8 mouse cellular contexts compared by ENCODE assay signal in the genomic region with DNA sequence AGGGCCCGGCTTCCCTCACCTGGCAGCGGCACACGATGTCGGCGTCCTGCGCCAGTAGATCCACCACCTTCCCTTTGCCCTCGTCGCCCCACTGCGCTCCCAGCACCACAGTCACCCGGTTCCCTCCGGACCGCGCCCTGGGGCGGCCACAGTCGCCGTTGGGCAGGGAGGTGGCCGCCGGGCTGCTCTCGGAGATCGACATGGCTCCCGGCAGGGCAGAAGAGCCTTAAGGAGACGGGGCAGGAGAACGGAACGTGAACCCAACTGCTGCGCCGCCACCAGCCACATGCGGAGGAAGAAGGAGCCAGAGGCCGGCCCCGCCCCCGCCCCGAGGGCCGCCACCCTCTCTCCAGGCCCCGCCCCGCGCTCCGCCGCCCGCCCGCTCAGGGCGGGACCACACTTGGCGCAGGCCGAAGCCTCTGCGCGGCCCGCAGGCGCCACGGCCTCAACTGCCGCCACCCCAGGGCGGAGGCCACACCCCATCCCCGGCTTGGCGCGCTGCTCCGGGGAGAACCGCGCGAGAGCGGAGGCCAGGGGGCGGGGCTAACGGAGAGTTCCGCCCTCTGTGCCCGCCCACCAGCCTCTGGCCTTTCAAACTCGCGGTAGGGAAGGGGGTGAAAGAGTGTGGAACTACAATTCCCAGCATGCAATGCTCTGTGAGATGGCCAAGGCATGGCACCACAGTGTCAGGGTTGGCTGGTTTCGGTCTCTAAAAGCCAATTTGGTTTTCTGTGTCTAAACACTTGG. TPM values are rescaled to one million over a fixed set of nuclear protein-coding genes. Genes with fewer than 3 reads are reported as not detected.
DNase-seq lines count a peak whose midpoint lies in the region; ATAC-seq lines count a peak whose summit lies in the region.

A gene (minus strand): TSS at position 319 of the 747 bp plus-strand sequence.

- peak; percentile 100 for DNase-seq in Muller cell, postnatal 12 days (ENCODE audit: inconsistent ontology term)
- peak; percentile 99 for DNase-seq in cerebellum, adult 9-11 months
- peak; percentile 97 to 98 for DNase-seq in frontal cortex, adult 2 months (ENCODE audit: extremely low spot score in 1 of 2, low spot score in 1 of 2)
- peak; percentile 99 for DNase-seq in hindbrain, embryonic 11.5 days (ENCODE audit: low spot score)
- DNase-seq in layer of hippocampus, postnatal 10 days (ENCODE audit: low spot score in 2 of 2): peak; percentile 97 to 99
- peak; percentile 99 for DNase-seq in lung, postnatal 10 days
- DNase-seq in ovary, postnatal 36 days (ENCODE audit: low spot score): peak; percentile 100
- peak; percentile 99 for DNase-seq in thymus, postnatal 25 days

- H3K36me3 ChIP-seq in hindbrain, embryonic 11.5 days (ENCODE audit: control insufficient read depth, insufficient read depth, low read length): no peaks in the 10 kb centered on the region

- H3K9me3 ChIP-seq in hindbrain, embryonic 11.5 days (ENCODE audit: control insufficient read depth, low read length): no peaks in the 10 kb centered on the region

- H3K9ac ChIP-seq in hindbrain, embryonic 11.5 days (ENCODE audit: low read depth, low read length): peak within 1 kb of the TSS; percentile 85

- peak within 1 kb of the TSS; percentile 88 for H3K27ac ChIP-seq in hindbrain, embryonic 11.5 days (ENCODE audit: low read depth, low read length)

- ATAC-seq in hindbrain, embryonic 11.5 days (ENCODE audit: low FRiP score): peak; percentile 99

- peak within 1 kb of the TSS; percentile 89 for H3K4me3 ChIP-seq in hindbrain, embryonic 11.5 days (ENCODE audit: low read depth, low read length)

- 1% methylated on average over 49 of the region's 64 CpGs for WGBS in hindbrain, embryonic 11.5 days

- peak within 1 kb of the TSS; percentile 64 for H3K4me2 ChIP-seq in hindbrain, embryonic 11.5 days (replicated peaks; ENCODE audit: low read depth, low read length)

- H3K4me1 ChIP-seq in hindbrain, embryonic 11.5 days (replicated peaks; ENCODE audit: control insufficient read depth, insufficient read depth, low read length): peaks cover 2% of the 10 kb centered on the region; the same call in 1 of the 2 replicates

- H3K27me3 ChIP-seq in hindbrain, embryonic 11.5 days (ENCODE audit: control insufficient read depth, insufficient read depth, low read length): no peaks in the 10 kb centered on the region

RNA-seq across cellular contexts. Expression of the gene that starts here (rescaled TPM):
- polyA plus RNA-seq in frontal cortex, adult 2 months (2012; rRNA removed): 44.7 and 47.4 TPM in 2 replicates
- polyA plus RNA-seq in hindbrain, embryonic 11.5 days (2014; fragmentation: Nextera tagmentation; extraction: Ambion mirVana): 59.0 and 67.7 TPM in 2 replicates
- 10 to 100 TPM; 88.6 to 91.9 TPM for total RNA-seq in layer of hippocampus, postnatal 10 days (2021)

Comparison
In these comparisons a context has a peak if more than half of its experiments do, and no peak if none do; other contexts are left out.
1. Peak in every context shown above with its lines: DNase-seq, ATAC-seq, H3K4me3 ChIP-seq and H3K27ac ChIP-seq.